Mouse (Mus musculus) hematopoietic stem cell, adult 5-6 weeks (primary cell): ENCODE measurements around the gene Phf21b. TPM values are rescaled to one million over a fixed set of nuclear protein-coding genes. Genes with fewer than 3 reads are reported as not detected.
"Not testable (repeated sequence)": the region's sequence is repeated elsewhere in the genome, so short reads cannot be mapped to it uniquely, and the experiment has no call there.

ENCODE experiments used
- ATAC-seq, 2 experiments: fragments of 125-278 bp in 1 of 2; replicated peaks in 1 of 2; 2 replicates each; pipeline ENCODE4 v1.8.0; 2016 to 2017; ENCODE audit warnings: inconsistent platforms in 2 of 2, mild to moderate bottlenecking in 2 of 2, moderate number of reproducible peaks in 2 of 2, low read depth in 1 of 2, moderate TSS enrichment in 1 of 2; ENCODE audit not compliant: low FRiP score in 2 of 2, poor library complexity in 2 of 2, severe bottlenecking in 2 of 2, insufficient read depth in 1 of 2, low TSS enrichment in 1 of 2
- total RNA-seq: library from RNA; stranded (forward); fragments of 172-1452, 232-1000 nt; gene quantifications from 2 replicates; pipeline ENCODE4 v1.2.3, GENCODE M21; 2017

Phf21b gene
- total RNA-seq: 0.63 and 2.3 TPM in 2 replicates

DNA sequence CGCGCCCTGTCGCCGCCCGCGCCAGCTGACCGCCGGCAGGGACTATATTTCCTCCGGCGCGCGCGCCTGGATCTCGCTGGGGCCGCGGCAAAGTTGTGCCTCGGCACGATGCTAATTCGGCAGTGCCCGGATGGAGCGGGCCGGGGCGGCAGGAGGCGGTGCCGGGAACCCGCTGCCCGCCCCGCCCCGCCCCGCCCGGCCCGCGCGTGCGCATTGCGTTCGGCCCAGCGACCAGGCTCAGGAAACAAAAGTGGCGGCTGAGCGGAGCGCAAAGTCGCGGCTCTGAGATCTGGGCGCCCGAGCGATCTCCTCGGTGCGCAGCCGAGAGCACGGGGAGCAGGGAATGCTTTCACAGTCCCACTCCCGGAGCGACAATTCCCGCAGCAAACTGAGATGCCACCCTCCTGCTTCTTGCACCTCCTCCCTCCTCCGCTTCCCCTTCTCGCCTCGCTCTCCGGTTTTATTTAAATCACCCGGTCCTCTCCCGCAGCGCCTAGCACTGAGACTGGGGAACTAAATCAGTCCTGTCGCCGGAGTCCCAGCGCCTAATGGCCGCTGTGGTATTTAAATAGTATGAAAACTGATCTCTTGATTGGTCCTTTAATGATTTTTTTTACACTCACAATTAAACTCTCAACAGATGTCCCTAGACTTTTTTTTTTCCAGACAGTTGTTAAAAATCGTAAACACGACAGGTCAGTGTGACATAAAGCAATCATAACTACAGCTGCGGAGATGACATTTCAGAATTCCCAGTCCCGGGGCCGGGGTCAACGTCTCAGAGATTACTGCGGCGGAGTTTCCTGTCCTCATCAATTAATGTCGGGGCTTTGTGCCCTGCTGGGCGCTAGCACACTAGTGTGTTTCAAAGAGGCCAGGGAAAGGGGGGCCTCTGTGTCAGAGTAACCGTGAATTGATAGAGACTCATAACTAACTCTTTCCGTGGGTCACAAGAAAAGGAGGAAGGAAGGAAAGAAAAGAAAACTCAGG, at the start of gene Phf21b:
Gene Phf21b, minus strand, starts transcription at position 44 of the 990 bp plus-strand sequence.
- peak; percentile 23 to 39; a peak in 3 of 4 replicates for ATAC-seq

DNA sequence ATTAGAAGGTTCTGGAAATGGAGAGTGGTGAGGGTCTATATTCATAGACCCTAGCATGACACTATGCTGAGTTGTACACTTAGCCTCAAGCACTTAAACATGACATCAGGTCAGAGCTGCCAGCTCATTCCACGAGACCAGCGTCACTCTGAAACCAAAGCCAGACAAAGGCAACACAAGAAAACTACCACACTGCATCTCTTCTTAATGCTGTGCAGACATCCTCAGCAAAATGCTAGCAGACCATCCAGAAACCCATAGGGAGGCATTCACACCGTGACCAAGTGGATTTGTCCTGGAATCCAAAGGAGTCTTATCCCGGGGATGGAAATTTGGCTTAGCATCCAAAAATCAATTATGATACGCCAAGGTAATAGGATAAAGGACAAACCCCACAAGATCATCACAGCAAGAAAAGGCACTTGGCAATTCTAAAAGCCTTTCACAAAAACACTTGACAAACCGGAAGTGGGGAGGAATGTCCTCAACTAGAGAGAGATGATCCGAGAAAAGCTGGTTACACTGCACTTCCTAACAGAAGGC, 48.1 kb upstream of the Phf21b start:
- ATAC-seq: no peak

DNA sequence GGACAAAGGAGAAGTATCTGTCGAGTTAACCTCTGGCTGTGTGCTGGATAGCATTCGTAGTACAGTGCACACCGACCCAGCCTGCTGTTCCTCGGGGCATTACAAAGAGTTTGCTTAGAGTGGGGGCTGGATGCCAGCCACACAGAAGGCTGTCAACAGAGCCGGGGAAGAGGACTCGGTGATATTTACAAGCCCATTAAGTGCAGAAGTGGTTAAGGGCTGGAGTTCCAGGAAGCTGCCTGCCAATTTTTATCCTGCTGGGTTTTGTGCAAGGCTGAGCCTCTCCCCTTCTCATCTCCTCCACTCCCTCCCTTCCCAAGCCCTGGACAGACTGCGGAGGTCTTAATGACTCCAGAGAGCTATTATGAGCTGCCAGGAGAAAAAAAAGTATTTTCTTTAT, 42.2 kb upstream of the Phf21b start:
- ATAC-seq: no peak

DNA sequence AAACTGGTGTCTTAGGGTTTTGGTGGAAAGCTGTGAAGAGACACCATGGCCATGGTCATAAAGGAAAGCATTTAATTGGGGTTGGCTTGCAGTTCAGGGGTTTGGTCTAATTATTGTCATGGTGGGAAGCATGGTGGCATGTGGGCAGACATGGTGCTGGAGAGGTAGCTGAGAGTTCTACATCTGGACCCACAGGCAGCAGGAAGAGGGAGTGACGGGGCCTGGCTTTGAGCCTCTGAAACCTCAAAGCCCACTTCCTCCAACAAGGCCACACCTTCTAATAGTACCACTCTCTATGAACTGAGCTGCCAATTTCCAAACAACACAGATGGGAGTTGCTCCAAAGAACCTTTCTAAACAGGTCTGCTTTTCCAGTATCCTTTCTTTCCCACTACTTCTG, 40.8 kb upstream of the Phf21b start:
- ATAC-seq: peak in 1 of 2 experiments; percentile 12; a peak in 1 of 4 replicates

DNA sequence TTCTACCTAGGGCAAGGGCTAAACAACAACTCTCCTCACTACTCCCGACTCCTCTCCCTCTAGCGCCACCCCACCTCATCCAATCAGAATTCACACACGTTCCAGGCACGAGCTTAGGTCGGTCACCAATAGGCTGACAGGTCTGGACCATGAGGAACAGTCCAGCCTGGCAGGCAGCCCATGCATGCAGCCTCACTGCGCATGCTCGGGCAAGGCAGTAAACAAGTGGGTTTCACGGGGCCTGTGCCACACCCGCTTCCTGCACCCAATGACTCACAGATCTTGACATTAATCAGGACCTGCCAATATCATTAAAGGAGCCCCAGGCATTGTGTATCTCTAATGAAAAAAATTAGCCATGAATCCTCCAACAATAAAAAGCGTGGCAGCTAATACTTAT, 40.4 kb upstream of the Phf21b start:
- not testable (repeated sequence) for ATAC-seq

- ATAC-seq: peak; percentile 67 to 69; a peak in 3 of 4 replicates
Observed at GRCm38 (mm10) chr15:84891658-84892057, 35.8 kb upstream of the Phf21b start.

GRCm38 (mm10) chr15:84891246-84891645, 35.4 kb upstream of the Phf21b start:
- no peak for ATAC-seq

- no peak for ATAC-seq
Observed at GRCm38 (mm10) chr15:84888066-84888465, 32.2 kb upstream of the Phf21b start.

DNA sequence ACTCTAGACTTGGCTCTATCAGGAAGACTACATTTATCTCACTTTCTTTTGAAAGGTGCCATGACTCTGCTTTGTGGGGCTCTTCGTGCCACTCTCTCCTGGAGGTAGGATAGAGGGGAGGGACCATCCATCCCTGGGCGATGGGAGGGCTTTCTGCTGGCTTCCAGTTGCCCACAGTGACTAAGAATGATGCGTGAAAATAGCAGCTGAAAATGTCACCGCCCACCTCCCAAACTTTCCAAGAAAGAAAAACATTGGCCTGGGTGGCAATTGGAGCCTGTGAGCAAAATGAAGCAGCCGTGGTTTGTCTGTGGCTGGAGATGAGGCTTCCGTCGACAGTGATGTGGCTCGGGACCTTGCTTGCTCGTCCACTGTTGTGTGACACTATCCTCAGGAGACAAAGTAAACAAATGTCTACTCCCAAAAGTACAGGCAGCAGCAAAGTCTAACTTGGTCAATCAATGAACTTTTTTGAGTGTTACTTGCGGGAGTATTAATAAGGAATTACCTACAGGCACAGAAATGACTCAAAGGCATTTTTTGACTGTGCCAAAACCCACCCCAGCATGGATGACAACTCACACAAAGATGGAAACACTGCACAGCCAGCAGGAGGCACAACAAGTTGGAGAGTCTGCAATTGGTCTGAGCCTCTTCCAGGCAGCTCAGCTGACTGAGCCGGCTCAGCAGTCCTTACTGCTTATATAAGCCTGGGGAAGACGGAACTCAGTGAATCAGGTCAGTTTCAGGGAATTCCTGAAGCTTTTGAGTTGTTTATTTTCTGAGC, 21.4 kb upstream of the Phf21b start:
- ATAC-seq: no peak

DNA sequence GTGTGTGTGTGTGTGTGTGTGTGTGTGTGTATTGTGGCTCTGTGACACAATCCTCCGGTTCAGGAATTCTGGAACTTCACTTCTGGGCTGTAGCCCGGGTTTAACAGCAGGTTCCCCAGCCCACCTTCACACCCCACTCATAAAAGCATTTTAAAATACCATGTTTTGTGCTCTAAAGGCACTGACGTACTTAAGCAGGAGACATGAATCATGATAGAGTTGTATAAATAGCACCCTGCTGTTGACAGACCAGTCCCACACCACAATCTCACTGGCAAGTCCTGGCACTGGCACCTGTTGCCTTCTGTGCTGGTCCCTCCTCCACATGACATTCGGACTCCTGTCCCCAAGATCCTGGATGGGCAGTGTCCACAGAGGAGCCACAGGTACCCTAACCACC, 18.0 kb upstream of the Phf21b start:
- ATAC-seq: no peak

DNA sequence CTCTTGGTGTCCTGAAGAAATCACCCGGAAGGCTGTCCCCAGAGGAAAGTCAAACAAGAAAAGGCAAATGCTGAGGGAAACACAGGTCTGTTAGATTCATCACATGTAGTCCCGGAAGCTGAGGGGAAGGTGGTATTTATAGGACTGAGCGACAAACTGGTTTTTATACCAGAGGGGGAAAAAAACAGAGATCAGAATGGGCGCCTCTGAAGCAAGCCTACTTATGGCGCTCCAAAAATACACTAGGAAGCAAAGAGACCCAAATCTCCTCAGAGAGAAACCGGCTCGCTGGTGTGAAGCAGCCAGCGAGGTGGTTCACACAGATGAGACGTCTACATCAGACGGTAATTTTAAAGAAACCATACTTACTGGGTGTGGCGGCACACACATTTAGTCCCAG, 17.2 kb upstream of the Phf21b start:
- ATAC-seq: no peak

GRCm38 (mm10) chr15:84871802-84872201, 16.0 kb upstream of the Phf21b start:
- no peak for ATAC-seq

DNA sequence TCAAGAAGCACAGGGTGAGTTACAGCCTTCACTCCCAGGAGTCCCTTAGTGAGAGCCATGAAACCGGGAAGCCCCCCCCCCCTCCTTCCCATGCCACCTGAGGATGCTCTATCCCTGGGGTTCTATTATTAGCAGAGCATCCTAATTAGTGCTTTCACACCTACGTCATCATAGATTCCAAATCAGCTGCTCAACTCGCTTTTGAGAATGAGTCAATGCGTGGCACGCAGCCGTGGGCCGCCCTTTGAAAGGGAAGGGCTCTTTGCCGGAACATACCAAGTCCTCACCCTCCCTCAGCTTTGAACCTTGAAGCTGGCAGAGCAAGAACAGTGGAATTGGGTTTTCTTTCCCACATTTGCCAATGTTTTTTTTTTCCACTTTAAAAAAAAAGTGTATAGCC, 6.1 kb upstream of the Phf21b start:
- ATAC-seq: no peak

DNA sequence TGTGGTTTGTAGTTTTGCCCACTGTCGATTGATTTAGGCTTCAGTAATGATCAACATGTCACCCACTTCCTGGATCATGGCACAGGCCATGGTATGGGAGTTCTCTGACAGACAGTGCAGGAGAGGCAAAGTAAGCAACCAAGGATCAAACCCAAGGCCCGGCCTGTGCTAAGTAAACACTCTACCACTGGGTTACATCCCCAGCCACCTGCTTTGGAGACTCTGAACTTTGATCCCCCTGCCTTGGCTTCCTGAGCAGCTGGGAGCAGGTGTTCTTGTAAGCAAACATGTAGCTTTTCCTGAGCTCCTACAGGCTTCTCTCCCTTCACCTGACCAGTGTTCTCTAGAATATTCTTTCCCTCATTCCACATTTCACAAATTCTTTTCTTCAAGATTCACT, 1.8 kb upstream of the Phf21b start:
- ATAC-seq: no peak

DNA sequence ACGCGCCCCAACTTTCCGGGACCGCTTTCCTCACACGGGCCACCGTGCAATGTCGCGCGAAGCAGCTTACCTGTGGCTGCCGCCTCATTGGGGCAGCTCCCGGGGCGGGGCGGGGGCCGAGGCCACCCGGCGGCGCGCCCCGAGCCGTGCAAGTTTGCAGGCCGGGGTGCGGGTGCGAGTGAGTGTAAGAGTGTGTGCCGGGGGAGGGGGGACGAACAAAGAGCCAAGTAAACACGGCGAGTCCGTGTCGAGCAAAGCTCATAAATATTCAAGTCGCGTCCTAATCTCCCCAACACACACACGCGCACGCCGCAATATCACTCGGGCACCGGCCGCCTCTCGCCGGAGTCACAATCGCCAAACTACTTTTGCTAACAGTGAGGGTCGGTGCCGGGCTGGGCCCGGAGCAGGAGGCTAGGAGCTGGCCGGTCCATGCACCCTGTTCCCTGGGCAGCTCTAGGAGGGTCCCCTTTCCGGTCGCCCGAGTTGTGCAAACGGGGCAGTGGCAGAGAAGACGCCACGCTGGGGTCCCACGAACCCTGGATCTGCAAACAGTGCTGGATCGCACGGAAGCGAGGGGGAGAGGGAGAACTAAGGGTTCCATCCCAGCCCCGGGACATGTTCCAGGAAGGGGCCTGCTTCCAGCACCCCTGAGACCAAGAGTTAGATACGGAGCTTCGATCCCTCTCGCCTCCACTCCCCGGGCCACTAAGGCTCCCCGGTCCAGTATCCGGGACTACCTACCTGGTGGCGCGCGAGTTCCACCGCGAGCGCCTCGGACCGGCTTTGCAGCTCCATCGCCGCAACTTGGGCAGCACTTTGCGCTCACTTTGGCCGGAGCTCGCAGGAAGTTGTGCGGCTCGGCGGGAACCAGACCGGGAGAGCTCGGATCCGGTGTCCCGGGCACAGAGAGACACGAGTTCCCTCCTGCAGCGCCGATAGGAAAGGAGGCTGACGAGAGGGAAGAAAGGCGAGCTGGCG, 638 bp downstream of the Phf21b start:
- ATAC-seq: no peak

DNA sequence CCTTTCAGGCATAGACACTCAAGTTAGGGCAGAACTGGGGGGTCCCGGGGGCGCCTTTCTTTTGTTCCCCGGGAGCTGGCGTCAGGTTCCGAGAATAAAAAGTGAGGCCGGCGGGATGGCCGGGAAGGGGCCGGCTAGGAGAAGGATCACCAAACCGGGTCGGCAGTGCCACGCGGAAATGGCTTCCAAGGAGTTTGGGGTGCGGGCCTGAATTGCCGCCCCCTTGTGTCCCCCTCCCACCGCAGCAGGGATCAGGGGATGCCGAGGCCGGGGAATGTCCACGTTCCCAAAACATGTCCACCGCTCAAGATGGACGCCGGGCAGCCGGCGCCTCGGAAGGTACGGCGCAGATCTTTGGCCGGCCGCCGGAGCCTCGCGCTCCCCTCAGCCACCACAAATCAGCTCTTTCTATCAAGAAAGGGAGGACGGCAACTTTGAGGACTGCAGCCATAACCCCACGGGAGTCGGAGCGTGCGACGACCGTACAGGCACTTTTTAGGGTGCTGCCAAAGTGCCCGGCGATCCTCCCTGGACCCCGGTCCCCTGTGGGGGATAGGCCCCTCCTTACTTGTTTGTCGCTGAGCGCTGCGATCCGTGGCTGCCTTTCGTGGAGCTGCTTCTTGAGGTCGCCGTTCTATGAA, 1.6 kb downstream of the Phf21b start:
- ATAC-seq: no peak
